Mouse (Mus musculus): ENCODE measurements around the gene Pias4. TPM values are rescaled to one million over a fixed set of nuclear protein-coding genes. Genes with fewer than 3 reads are reported as not detected.

Gene Pias4
- total and polyA plus RNA-seq, 3 experiments, result 21.0 to 40.4 TPM; not detected in 1

DNA sequence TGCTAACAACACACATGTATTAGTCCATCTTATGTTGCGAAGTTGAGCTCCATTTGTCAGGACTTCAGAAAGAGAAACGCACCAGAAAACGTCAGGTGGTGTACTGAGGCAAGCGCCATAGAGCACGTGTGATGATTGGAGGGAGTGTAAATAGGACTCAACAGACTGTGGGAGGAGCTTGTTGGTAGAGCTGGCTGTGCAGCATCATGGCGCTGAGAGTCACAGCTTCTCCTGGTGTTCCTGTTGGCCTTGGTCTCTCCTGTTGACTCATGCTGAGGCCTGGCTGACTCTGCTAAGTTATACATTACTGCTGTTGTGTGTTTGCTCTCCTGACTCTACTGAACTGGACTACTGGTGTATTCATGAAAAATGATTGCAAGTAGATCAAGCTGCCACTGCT lies 54.8 kb downstream of the Pias4 start:
- Histone ChIP-seq H3K27ac (ENCODE audit: control insufficient read depth, low read depth, low read length) (no peak overlapping the region), H3K9me3 (replicated peaks; ENCODE audit: insufficient read depth, low read length) (no peaks in the 10 kb centered on the region), H3K4me3 (ENCODE audit: control insufficient read depth in 1 of 2, insufficient read depth in 1 of 2, low read depth in 2 of 2, low read length in 2 of 2) (no peak overlapping the region), H3K27me3 (ENCODE audit: control insufficient read depth in 1 of 2, insufficient read depth in 2 of 2, low read length in 2 of 2) (no peaks in the 10 kb centered on the region), H3K36me3 (ENCODE audit: control insufficient read depth in 1 of 2, insufficient read depth in 2 of 2, low read length in 2 of 2) (peaks cover 0 to 4% of the 10 kb centered on the region in 2 experiments; a peak in 2 of 4 replicates), H3K9ac (ENCODE audit: control insufficient read depth, low read depth, low read length, poor library complexity, severe bottlenecking) (no peak overlapping the region), H3K79me2 (ENCODE audit: control insufficient read depth, insufficient read depth, low read length, poor library complexity) (no peaks in the 10 kb centered on the region; the same call in 1 of the 2 replicates), H3K4me1 (ENCODE audit: control insufficient read depth in 1 of 2, insufficient read depth in 2 of 2, low read length in 2 of 2) (no peaks in the 10 kb centered on the region)
- no peak for TF ChIP-seq POLR2AphosphoS5 (IDR thresholded peaks at IDR 0.05; ENCODE audit: borderline replicate concordance, low read depth, low read length)
- TF ChIP-seq JUND (IDR thresholded peaks at IDR 0.05; ENCODE audit: low read depth, low read length), result no peak
- no peak for TF ChIP-seq BHLHE40 (IDR thresholded peaks at IDR 0.05; ENCODE audit: borderline replicate concordance, low read depth, low read length)
- TF ChIP-seq MYB (IDR thresholded peaks at IDR 0.05; ENCODE audit: low read depth, low read length), result no peak
- TF ChIP-seq ZNF384 (IDR thresholded peaks at IDR 0.05; ENCODE audit: low read depth, low read length), result no peak
- TF ChIP-seq POLR2AphosphoS2 (IDR thresholded peaks at IDR 0.05; ENCODE audit: low read length), result no peak
- no peak for TF ChIP-seq ETS1 (IDR thresholded peaks at IDR 0.05; ENCODE audit: low read depth, low read length)
- no peak for TF ChIP-seq NRF1 (IDR thresholded peaks at IDR 0.05; ENCODE audit: insufficient read depth, low read depth, low read length, poor library complexity, severe bottlenecking)
- no peak for TF ChIP-seq ZKSCAN1 (IDR thresholded peaks at IDR 0.05; ENCODE audit: low read depth, low read length)
- no peak for TF ChIP-seq MYC (IDR thresholded peaks at IDR 0.05; ENCODE audit: low read depth, low read length)
- TF ChIP-seq MAZ (IDR thresholded peaks at IDR 0.05; ENCODE audit: low read depth, low read length), result no peak
- TF ChIP-seq POLR2A (IDR thresholded peaks at IDR 0.05; ENCODE audit: control insufficient read depth in 1 of 2, insufficient read depth in 1 of 2, low read depth in 1 of 2, low read length in 2 of 2, poor library complexity in 1 of 2), result no peak
- no peak for TF ChIP-seq RAD21 (IDR thresholded peaks at IDR 0.05; ENCODE audit: low read depth, low read length)
- TF ChIP-seq GATA1 (IDR thresholded peaks at IDR 0.05; ENCODE audit: low read depth, low read length), result no peak
- TF ChIP-seq RCOR1 (IDR thresholded peaks at IDR 0.05; ENCODE audit: low read depth, low read length), result no peak
- TF ChIP-seq MAFK (IDR thresholded peaks at IDR 0.05; ENCODE audit: borderline replicate concordance, low read depth, low read length), result no peak
- DNase-seq (ENCODE audit: low read depth, low spot score), result no peak

DNA sequence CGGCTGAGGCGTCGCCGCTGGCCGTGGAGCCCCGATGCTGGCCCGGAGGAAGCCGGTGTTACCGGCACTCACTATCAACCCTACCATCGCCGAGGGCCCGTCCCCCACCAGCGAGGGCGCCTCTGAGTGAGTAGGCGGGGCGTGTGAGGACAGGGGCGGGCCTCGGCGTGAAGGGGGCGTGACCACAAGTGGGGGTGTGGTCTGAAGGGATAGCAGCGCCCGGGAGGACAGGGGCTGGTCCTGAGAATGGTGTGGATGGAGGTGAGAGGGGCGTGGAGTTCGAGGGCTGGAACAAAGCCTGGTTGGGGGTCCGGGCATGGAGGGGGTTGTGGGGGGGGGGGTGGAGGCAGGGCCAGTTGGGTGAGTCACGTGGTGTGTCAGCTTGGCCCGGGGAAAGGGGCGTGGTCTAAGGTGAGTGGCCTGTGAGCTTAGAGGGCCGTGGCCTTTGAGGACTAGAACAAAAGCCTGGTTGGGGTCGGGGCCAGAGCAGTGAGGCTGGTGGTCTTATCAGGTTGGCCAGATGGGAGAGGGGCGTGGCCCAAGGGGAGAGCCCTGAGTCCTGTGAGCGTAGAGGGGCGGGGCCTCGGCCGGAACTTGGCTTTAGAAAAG lies 61.5 kb downstream of the Pias4 start:
- H3K4me1 ChIP-seq (ENCODE audit: control insufficient read depth in 1 of 2, insufficient read depth in 2 of 2, low read length in 2 of 2), result peaks cover 0 to 11% of the 10 kb centered on the region in 2 experiments; a peak in 2 of 4 replicates
- peaks cover 0 to 8% of the 10 kb centered on the region in 2 experiments; a peak in 1 of 4 replicates for H3K36me3 ChIP-seq (ENCODE audit: control insufficient read depth in 1 of 2, insufficient read depth in 2 of 2, low read length in 2 of 2)
- peak overlapping the region; percentile 49 to 88 for H3K4me3 ChIP-seq (ENCODE audit: control insufficient read depth in 1 of 2, insufficient read depth in 1 of 2, low read depth in 2 of 2, low read length in 2 of 2)
- H3K9me3 ChIP-seq (replicated peaks; ENCODE audit: insufficient read depth, low read length), result no peaks in the 10 kb centered on the region
- H3K27ac ChIP-seq (ENCODE audit: control insufficient read depth, low read depth, low read length), result peak overlapping the region; percentile 84
- peak overlapping the region; percentile 95 for H3K9ac ChIP-seq (ENCODE audit: control insufficient read depth, low read depth, low read length, poor library complexity, severe bottlenecking)
- DNase-seq (ENCODE audit: low read depth, low spot score), result peak; percentile 91
- H3K79me2 ChIP-seq (ENCODE audit: control insufficient read depth, insufficient read depth, low read length, poor library complexity), result peaks cover 21% of the 10 kb centered on the region
- no peaks in the 10 kb centered on the region for H3K27me3 ChIP-seq (ENCODE audit: control insufficient read depth in 1 of 2, insufficient read depth in 2 of 2, low read length in 2 of 2)
- no peak for TF ChIP-seq NELFE (IDR thresholded peaks at IDR 0.05; ENCODE audit: low read depth, low read length)
- TF ChIP-seq MEF2A (IDR thresholded peaks at IDR 0.05; ENCODE audit: extremely low read depth, insufficient replicate concordance, low read depth, low read length, poor library complexity, severe bottlenecking), result no peak
- TF ChIP-seq CTCF (IDR thresholded peaks at IDR 0.05 in 2 of 3, conservative IDR thresholded peaks at IDR 0.05 in 1 of 3; ENCODE audit: control insufficient read depth in 1 of 3, insufficient read depth in 1 of 3, low read depth in 2 of 3, low read length in 3 of 3, poor library complexity in 1 of 3, severe bottlenecking in 1 of 3), result peak in 2 of 3 experiments; percentile 11 to 29; a peak in 3 of 6 replicates
- TF ChIP-seq MYB (IDR thresholded peaks at IDR 0.05; ENCODE audit: low read depth, low read length), result no peak
- TF ChIP-seq E2F4 (IDR thresholded peaks at IDR 0.05; ENCODE audit: borderline replicate concordance, low read depth, low read length), result no peak
- peak; percentile 33; the same call in 1 of the 2 replicates for TF ChIP-seq GATA1 (IDR thresholded peaks at IDR 0.05; ENCODE audit: low read depth, low read length)
- no peak for TF ChIP-seq MAZ (IDR thresholded peaks at IDR 0.05; ENCODE audit: low read depth, low read length)
- TF ChIP-seq ETS1 (IDR thresholded peaks at IDR 0.05; ENCODE audit: low read depth, low read length), result no peak
- TF ChIP-seq KAT2A (conservative IDR thresholded peaks at IDR 0.05; ENCODE audit: low read depth, low read length), result no peak
- no peak for TF ChIP-seq ELF1 (IDR thresholded peaks at IDR 0.05; ENCODE audit: low read depth, low read length)
- TF ChIP-seq NRF1 (IDR thresholded peaks at IDR 0.05; ENCODE audit: insufficient read depth, low read depth, low read length, poor library complexity, severe bottlenecking), result no peak
- no peak for TF ChIP-seq EP300 (IDR thresholded peaks at IDR 0.05; ENCODE audit: low read depth in 1 of 2, low read length in 2 of 2)
- TF ChIP-seq ZMIZ1 (IDR thresholded peaks at IDR 0.05; ENCODE audit: low read depth, low read length), result no peak
- TF ChIP-seq ZNF384 (IDR thresholded peaks at IDR 0.05; ENCODE audit: low read depth, low read length), result no peak
- TF ChIP-seq CHD2 (IDR thresholded peaks at IDR 0.05; ENCODE audit: low read length), result no peak
- TF ChIP-seq MYC (IDR thresholded peaks at IDR 0.05; ENCODE audit: low read depth, low read length), result no peak
- TF ChIP-seq TAL1 (IDR thresholded peaks at IDR 0.05; ENCODE audit: low read length), result peak; percentile 88
- TF ChIP-seq POLR2A (IDR thresholded peaks at IDR 0.05; ENCODE audit: control insufficient read depth in 1 of 2, insufficient read depth in 1 of 2, low read depth in 1 of 2, low read length in 2 of 2, poor library complexity in 1 of 2), result no peak; a peak in 1 of 4 replicates
- TF ChIP-seq CHD1 (IDR thresholded peaks at IDR 0.05; ENCODE audit: low read depth, low read length), result no peak
- TF ChIP-seq USF2 (IDR thresholded peaks at IDR 0.05; ENCODE audit: borderline replicate concordance in 1 of 2, insufficient read depth in 1 of 2, low read depth in 1 of 2, low read length in 2 of 2), result 0 out of 4 replicates have a peak, but pooled peaks have one; percentile 18 to 52

Data from MEL (cell line).